Mouse (Mus musculus) megakaryocyte progenitor cell, adult 5-6 weeks (primary cell): ENCODE results near the gene Nme2. TPM values are rescaled to one million over a fixed set of nuclear protein-coding genes. Genes with fewer than 3 reads are reported as not detected.

ENCODE experiments used
- ATAC-seq: replicated peaks from 2 replicates; pipeline ENCODE4 v1.8.0; 2016; ENCODE audit warnings: mild to moderate bottlenecking, moderate TSS enrichment, inconsistent platforms; ENCODE audit not compliant: poor library complexity
- total RNA-seq, 2 experiments: library from RNA; stranded (forward) in 1 of 2; stranded (reverse) in 1 of 2; fragments of 157-497, 149-512 nt in 1 of 2; fragments of 200-1000 nt in 1 of 2; gene quantifications; 2 replicates each; pipeline versions ENCODE4 v1.2.3 to v1.2.4; 2015 to 2017

Nme2 gene
- total RNA-seq (2015) (539 and 573 TPM in 2 replicates), total RNA-seq (2017) (216 and 275 TPM in 2 replicates)

DNA sequence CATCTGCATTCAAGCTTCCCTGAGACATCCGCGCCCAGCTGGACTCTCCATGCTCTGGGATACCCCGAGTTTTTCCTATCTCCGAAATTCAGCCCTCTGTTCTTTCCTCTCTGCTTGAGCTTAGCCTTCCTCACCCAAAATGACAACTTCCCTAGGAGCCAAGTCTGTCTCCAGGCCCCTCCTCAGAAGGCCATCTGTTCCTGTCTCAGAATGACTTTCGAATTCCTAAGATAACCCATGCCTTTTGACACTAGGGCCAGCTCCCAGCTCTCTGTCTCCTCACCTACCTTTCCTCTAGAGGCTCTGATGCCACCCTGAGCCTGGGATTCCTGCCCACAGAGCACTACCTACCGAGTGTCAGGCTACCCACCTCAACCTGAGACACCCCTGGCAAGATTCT, at the start of gene Nme2:
Nme2 (minus strand) TSS at position 101 of the 400 bp plus-strand sequence.
- peak; percentile 13 for ATAC-seq

GRCm38 (mm10) chr11:94003346-94003745, 47.3 kb upstream of the Nme2 start:
- no peak for ATAC-seq

- no peak for ATAC-seq
Measured at GRCm38 (mm10) chr11:93999276-93999675, 43.2 kb upstream of the Nme2 start.

DNA sequence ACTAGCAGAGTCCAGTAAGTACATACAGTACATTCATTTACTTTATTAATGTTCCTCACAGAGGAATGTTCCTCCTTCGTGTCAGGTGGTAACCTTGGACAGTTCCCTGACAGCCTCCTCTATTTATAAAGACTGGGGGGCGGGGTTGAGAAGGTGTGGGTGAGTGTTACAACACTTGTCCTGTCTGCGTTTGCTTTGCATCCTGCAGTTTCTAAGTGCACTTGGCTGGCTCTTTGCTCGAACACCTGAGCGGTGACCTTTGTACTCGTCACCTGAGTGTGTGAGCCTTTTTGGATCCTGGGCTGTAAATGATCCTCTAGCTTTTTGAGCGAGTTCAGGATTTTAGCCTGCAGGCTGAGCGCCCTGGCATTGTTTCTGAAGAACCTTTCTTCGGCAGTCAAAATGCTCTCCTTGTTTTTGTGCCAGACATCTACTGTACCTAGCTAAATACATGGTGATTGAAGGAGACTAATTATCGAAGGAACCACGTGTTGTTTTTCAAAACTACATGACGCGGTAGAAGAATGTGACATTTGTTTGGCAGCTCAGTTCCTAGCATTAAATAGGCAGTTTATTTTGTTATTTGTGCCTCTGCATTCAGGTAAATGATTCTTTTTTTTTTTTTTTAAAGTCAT, 41.2 kb upstream of the Nme2 start:
- peak; percentile 22 for ATAC-seq

DNA sequence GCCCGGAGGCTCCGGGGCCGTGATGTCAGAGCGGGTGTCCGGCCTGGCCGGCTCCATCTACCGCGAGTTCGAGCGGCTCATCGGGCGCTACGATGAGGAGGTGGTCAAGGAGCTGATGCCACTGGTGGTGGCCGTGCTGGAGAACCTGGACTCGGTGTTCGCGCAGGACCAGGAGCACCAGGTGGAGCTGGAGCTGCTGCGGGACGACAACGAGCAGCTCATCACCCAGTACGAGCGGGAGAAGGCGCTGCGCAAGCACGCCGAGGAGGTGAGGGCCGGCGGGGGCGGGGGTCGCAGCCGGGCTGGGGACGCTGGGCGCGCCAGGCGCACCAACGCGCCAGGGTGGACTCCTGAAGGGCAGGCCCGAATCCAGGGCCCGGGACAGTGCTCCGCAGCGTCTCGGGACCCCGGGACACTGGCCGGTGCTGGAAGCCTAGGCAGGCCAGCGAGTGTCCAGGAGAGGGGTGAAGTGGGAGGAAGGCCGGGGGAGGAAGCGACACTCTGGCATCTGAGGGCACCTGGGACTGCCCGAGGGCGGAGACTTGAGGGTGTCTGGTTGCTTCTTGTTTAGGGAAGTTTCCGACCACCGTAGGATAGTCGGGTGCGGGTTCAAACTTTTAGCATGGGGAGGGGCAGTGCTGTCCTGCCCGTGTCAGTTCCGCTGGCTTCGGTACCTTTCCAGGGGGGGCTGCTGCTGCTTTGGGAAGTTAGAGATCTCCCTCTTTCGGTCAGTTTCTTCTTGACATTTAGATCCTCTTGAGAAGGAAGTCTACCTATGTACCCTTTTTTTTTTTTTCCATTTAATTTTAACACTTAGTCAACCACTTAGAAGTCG, 40.5 kb upstream of the Nme2 start:
- ATAC-seq, result peak; percentile 49

GRCm38 (mm10) chr11:93995720-93996305, 39.8 kb upstream of the Nme2 start, which contains the start of gene Spag9:
Gene Spag9 (plus strand): TSS chr11:93996091.
- peak; percentile 75 for ATAC-seq

DNA sequence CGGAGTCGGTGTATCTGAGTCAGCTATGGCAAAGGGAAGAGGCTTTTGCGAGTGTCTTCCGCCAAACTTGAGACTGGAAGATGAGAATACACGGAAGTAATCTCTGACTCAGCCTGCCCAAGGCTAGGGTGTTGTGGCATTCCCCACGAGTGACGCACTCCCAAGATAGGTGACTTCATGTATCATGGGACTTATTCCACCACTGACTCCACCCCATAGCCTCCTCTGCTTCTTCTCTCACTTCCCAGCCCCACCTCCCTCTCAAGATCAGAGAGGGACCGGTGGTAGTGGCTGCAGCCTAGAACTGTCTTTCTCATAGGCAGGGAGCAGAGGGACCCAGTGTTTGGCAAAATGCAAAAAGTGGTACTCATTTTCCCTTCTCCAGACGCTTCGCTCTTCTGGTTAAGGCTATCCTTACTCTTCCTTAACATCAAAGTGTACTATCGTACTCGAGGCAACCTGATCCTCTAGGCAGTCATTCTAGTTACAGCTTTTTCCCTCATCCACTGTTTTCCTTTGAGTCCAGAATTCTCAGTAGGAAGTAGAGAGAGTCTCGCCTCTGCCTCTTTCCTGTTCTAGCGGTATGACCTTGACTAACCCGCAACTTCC, 39.2 kb upstream of the Nme2 start:
- ATAC-seq, result peak; percentile 77

- no peak for ATAC-seq
Measured at GRCm38 (mm10) chr11:93994531-93994930, 38.5 kb upstream of the Nme2 start.

DNA sequence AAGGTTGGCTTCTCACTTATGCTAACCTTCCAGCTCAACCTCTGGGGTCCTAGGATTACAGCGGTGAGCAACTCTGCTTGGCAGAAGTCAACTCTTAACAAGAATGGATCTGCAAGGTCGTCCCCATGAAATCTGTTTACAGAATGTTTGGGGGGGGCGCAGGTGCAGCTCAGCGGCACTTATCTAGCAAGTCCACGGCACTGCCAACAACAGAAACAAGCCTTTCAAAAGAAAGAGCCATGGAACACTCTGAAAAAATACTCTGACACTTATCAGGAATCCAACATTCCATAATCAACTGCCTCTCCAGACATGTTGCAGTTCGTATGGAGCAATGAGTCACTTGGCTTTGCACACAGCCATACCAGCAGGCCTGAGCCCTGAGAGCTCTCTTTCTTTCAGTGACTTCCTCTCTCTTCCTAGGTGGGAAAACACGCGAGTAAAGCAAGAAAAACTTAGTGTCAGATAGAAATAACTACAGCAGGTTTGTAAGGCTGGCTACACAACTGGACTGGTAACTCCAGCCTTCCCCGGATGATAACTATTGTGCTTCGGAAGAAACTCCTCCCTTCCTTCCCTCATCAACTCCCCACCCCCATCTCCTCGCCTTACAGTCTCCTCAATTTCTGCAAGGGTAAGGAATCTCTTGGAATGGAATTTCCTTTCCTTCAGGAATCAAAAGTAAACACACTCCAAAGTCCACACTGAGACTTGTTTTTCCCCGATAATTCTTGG, 32.4 kb upstream of the Nme2 start:
- ATAC-seq, result no peak

GRCm38 (mm10) chr11:93987625-93988327, 31.7 kb upstream of the Nme2 start:
- ATAC-seq, result peak; percentile 59

DNA sequence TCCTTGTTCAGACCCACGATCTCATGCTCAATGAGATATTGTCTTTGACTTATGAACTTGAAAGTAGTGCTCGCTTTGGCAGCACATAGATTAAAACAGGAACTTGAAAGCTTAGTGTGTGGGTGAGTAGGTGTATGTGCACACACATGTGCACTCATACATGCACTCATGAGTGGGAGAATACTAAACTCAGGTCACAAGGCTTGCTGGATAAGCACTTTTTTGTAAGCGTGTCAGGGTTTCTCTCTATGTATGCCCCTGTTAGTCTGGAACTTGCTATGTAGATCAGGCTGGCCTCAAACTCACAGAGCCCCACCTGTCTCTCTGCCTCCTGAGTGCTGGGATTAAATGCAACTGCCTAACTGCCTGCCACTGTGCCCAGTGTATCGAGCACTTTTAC, 31.0 kb upstream of the Nme2 start:
- no peak for ATAC-seq

DNA sequence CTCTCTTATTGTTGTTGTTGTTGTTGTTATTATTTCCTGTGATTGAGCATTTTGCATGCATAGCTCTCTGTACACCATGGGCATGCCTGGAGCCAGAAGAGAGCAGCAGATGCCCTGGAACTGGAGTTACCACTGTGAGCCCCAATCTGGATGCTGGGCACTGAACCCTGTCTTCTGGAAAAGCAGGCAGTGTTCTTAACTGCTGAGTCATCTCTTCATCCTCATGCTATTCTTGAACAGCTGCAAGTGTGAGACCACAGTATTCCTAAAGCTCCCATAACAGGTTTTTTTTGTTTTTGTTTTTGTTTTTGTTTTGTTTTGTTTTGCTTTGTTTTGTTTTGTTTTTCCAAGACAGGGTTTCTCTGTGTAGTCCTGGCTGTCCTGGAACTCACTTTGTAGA, 30.2 kb upstream of the Nme2 start:
- no peak for ATAC-seq

DNA sequence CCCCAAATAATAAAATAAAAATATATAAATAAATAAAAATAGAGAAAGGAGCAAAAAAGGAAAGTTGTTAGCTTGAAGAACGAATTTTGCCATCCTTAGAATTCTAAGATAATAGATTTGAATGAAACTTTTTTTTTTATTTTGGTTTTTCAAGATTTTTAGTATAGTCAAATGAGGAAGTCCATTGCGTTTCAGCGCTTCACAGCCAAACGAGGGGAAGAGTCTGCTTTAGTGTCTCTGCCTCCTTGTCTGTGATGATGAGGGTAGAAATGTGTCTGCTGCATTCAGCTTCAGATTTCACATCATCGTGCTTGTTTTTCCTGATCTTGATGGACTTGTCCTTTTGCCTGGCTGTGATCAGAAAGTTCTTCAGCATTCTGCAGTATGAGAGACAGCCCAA, 29.2 kb upstream of the Nme2 start:
- ATAC-seq, result no peak

DNA sequence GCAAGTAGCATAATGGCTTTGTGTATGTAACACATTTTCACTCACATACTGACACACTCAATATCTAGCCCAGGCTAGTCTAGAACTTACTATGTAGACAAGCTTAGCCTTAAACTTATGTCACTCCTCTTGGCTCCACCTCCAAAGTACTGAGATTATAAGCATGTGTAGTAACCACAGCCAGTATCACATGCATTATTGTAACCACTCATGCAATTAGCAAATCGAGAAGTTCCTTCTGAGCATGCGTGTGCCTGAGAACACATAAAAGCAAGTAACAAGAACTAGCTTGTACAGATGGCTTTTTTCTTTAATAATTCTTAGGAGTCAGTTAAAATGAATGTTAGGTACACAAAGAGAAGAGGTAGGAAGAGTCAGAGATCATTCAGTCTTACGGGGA, 28.6 kb upstream of the Nme2 start:
- peak; percentile 36 for ATAC-seq

GRCm38 (mm10) chr11:93979502-93980049, 23.5 kb upstream of the Nme2 start:
- 0 out of 2 replicates have a peak, but pooled peaks have one; percentile 20 for ATAC-seq

GRCm38 (mm10) chr11:93972951-93973350, 16.9 kb upstream of the Nme2 start:
- no peak for ATAC-seq

DNA sequence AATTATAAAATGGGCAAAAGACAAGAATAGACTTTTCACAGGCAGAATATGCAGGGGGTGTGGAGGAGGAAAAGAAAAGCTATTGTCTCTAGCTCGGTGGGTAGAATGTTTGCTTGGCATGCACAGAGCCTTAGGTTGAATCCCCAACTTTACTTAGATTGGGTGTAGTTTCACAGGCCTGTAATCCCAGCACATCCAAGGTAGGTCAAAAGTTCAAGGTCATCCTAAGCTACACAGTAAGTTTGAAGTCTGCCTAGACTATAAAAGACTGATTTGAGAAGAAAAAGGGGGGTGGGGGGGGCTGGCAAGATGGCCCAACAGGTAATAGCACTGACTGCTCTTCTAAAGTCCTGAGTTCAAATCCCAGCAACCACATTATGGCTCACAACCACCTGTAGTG, 13.7 kb upstream of the Nme2 start:
- ATAC-seq, result no peak

- ATAC-seq, result no peak
Measured at GRCm38 (mm10) chr11:93969171-93969570, 13.1 kb upstream of the Nme2 start.

DNA sequence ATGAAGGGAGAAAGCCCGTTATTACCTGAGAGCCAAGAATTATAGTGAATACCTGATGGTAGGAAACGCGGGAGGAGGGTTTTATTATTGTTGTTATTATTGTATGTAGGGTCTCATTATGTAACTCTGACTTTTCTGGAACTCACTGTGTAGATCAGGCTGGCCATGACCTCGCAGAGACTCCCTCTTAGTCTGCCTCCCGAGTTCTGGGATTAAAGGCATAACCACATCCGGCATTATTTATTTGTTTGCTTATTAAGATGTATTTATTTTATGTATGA, 12.7 kb upstream of the Nme2 start:
- no peak for ATAC-seq
